Comparison of ENCODE assay signal across 28 mouse cellular contexts in the genomic region with DNA sequence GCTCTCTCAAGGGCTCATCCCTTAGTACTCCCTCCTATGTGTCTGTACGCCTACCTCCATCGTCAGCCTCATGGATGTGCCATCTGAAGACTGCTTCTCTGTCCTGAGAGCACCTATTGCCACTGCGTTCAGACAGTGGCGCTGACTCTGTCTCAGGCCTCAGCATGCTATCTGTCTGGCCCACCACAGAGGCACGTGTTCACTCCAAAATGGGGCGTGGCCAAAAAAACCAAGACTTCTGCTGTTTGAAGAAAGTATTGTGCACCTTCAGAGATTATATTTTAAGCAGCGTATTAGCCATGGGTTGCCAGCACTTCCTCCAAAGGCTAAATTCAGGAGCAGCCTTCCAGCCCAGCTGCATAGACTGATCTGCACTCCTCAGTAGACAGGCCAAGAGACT. TPM values are rescaled to one million over a fixed set of nuclear protein-coding genes. Genes with fewer than 3 reads are reported as not detected.
"Had no signal": no experiment of that assay in that cellular context is flagged by ENCODE, and none has a peak within 500 bp of the region (broad histone marks: within the 10 kb centered on the region; RNA-seq: fewer than 3 reads in every experiment).

No protein-coding gene starts in this region.

- H3K27ac ChIP-seq: heart, adult 2 months; heart, embryonic 13.5 days; heart, embryonic 15.5 days; hindbrain, embryonic 13.5 days; hindbrain, embryonic 15.5 days; hindbrain, postnatal 0 days; kidney, embryonic 15.5 days; kidney, postnatal 0 days; limb, embryonic 10.5 days; limb, embryonic 12.5 days; liver, embryonic 13.5 days had no signal

- H3K9ac ChIP-seq: heart, embryonic 13.5 days; heart, embryonic 15.5 days; hindbrain, embryonic 13.5 days; hindbrain, embryonic 15.5 days; kidney, embryonic 15.5 days; limb, embryonic 12.5 days; liver, embryonic 13.5 days had no signal

- H3K4me1 ChIP-seq: heart, embryonic 13.5 days; heart, embryonic 15.5 days; kidney, embryonic 15.5 days; liver, embryonic 13.5 days had no signal

- H3K36me3 ChIP-seq: heart, embryonic 13.5 days; heart, embryonic 15.5 days; hindbrain, embryonic 13.5 days; hindbrain, embryonic 15.5 days; kidney, embryonic 15.5 days; limb, embryonic 10.5 days; limb, embryonic 12.5 days; liver, embryonic 13.5 days had no signal

- H3K4me2 ChIP-seq: heart, embryonic 11.5 days; heart, embryonic 13.5 days; heart, embryonic 15.5 days; hindbrain, embryonic 13.5 days; hindbrain, embryonic 15.5 days; kidney, embryonic 15.5 days; limb, embryonic 12.5 days; liver, embryonic 11.5 days; liver, embryonic 13.5 days had no signal

- ATAC-seq: hindbrain, postnatal 0 days; intestine, embryonic 16.5 days had no signal

- H3K4me3 ChIP-seq: heart, adult 2 months; heart, embryonic 13.5 days; heart, embryonic 15.5 days; hindbrain, embryonic 13.5 days; hindbrain, embryonic 15.5 days; kidney, embryonic 15.5 days; limb, embryonic 10.5 days; limb, embryonic 12.5 days; liver, embryonic 13.5 days had no signal

- H3K27me3 ChIP-seq: heart, embryonic 13.5 days; heart, embryonic 15.5 days; hindbrain, embryonic 13.5 days; hindbrain, embryonic 15.5 days; kidney, embryonic 15.5 days; limb, embryonic 12.5 days; liver, embryonic 13.5 days had no signal

- H3K9me3 ChIP-seq: heart, embryonic 13.5 days; heart, embryonic 15.5 days; hindbrain, embryonic 13.5 days; hindbrain, embryonic 15.5 days; kidney, embryonic 15.5 days; limb, embryonic 10.5 days; limb, embryonic 12.5 days; liver, embryonic 13.5 days had no signal

- DNase-seq: gastrocnemius, postnatal 14 days; gastrocnemius, postnatal 36 days; heart, adult 11 months; heart, adult 2 months; heart, postnatal 14 days; heart, postnatal 36 days; kidney, adult 11 months; kidney, adult 2 months; kidney, adult 9 months; kidney, postnatal 14 days; kidney, postnatal 36 days; layer of hippocampus, adult 9-11 months; layer of hippocampus, postnatal 36 days; liver; liver, embryonic 13.5 days had no signal

RNA-seq across cellular contexts. Expression of a gene that starts 27.0 kb away (rescaled TPM):
- total RNA-seq: hematopoietic stem cell, adult 5-6 weeks had no signal
- polyA plus RNA-seq: liver, embryonic 11.5 days had no signal
